Mouse (Mus musculus) spleen, postnatal 36 days (tissue): ENCODE results near the gene 9630041A04Rik.

Experiments used
- DNase-seq, 2 experiments: peaks; one replicate each; pipeline ENCODE4 v3.0.0; 2022; ENCODE audit warnings: low spot score in 2 of 2, mixed read lengths in 1 of 2

The 9630041A04Rik gene

GRCm38 (mm10) chr9:101861596-101862471, at the start of gene 9630041A04Rik:
Gene 9630041A04Rik (plus strand): TSS chr9:101861841.
- DNase-seq = no peak

- DNase-seq = no peak
Measured at GRCm38 (mm10) chr9:101823896-101824295, 37.7 kb upstream of the 9630041A04Rik start.

GRCm38 (mm10) chr9:101825626-101826025, 36.0 kb upstream of the 9630041A04Rik start:
- no peak for DNase-seq

- no peak for DNase-seq
Measured at GRCm38 (mm10) chr9:101833619-101834018, 28.0 kb upstream of the 9630041A04Rik start.

GRCm38 (mm10) chr9:101841101-101841500, 20.5 kb upstream of the 9630041A04Rik start:
- no peak for DNase-seq

GRCm38 (mm10) chr9:101843893-101844292, 17.7 kb upstream of the 9630041A04Rik start:
- DNase-seq = no peak

GRCm38 (mm10) chr9:101845691-101846090, 15.9 kb upstream of the 9630041A04Rik start:
- no peak for DNase-seq

- peak in 1 of 2 experiments; percentile 3 for DNase-seq
Measured at GRCm38 (mm10) chr9:101862481-101863065, 932 bp downstream of the 9630041A04Rik start.

GRCm38 (mm10) chr9:101863130-101863529, 1.5 kb downstream of the 9630041A04Rik start:
- no peak for DNase-seq

GRCm38 (mm10) chr9:101868593-101868992, 7.0 kb downstream of the 9630041A04Rik start:
- no peak for DNase-seq

- no peak for DNase-seq
Measured at GRCm38 (mm10) chr9:101870034-101870433, 8.4 kb downstream of the 9630041A04Rik start.

GRCm38 (mm10) chr9:101875306-101875705, 13.7 kb downstream of the 9630041A04Rik start:
- no peak for DNase-seq

- no peak for DNase-seq
Measured at GRCm38 (mm10) chr9:101877109-101877987, 15.7 kb downstream of the 9630041A04Rik start.

GRCm38 (mm10) chr9:101883295-101883694, 21.7 kb downstream of the 9630041A04Rik start:
- DNase-seq = no peak

- no peak for DNase-seq
Measured at GRCm38 (mm10) chr9:101897851-101898250, 36.2 kb downstream of the 9630041A04Rik start.

GRCm38 (mm10) chr9:101903406-101903805, 41.8 kb downstream of the 9630041A04Rik start:
- no peak for DNase-seq

GRCm38 (mm10) chr9:101907747-101908255, 46.2 kb downstream of the 9630041A04Rik start:
- no peak for DNase-seq

- no peak for DNase-seq
Measured at GRCm38 (mm10) chr9:101908849-101909248, 47.2 kb downstream of the 9630041A04Rik start.

- no peak for DNase-seq
Measured at GRCm38 (mm10) chr9:101909491-101909890, 47.9 kb downstream of the 9630041A04Rik start.

GRCm38 (mm10) chr9:101911176-101911866, 49.7 kb downstream of the 9630041A04Rik start:
- DNase-seq = no peak

GRCm38 (mm10) chr9:101915082-101915481, 53.4 kb downstream of the 9630041A04Rik start:
- no peak for DNase-seq
